Mouse (Mus musculus) thymus, postnatal 0 days (tissue): Measurements from ENCODE around the gene Hsbp1. TPM values are rescaled to one million over a fixed set of nuclear protein-coding genes. Genes with fewer than 3 reads are reported as not detected.
A peak's percentile ranks its signal among the peaks of the same experiment; 100 is the strongest.

Experiments used
- DNase-seq: peaks from one replicate; pipeline ENCODE4 v3.0.0-alpha.2; 2015; ENCODE audit warnings: low spot score
- polyA plus RNA-seq: library from polyadenylated mRNA; unstranded; fragments of >200 nt; fragmentation: Nextera tagmentation; extraction: Ambion mirVana; gene quantifications from 2 replicates; pipeline ENCODE4 v1.2.1, GENCODE M21; 2015

The Hsbp1 gene
- polyA plus RNA-seq, 1 experiment from 2014 or later: 244 TPM

DNA sequence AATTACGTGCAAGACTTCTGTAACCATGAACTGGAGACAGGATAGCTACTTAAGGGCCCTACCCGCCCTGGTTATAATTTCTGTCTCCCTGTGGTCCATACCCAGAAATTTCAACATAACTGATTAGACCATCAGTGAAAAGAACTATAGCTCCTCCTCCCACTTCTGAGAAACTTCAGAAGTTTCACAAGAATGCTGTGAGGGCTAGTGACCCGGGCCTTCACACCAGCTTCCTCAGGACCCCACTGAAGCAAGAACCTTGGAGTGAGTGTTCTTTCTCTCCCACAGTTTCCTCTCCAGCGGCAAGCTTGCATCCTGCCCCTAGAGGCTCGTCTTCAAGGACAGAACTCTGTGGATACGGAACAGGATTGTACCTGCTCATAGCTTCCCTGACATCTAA lies 41.6 kb downstream of the Hsbp1 start:
- DNase-seq: no peak

- no peak for DNase-seq
Observed at GRCm38 (mm10) chr8:119386988-119387387, 42.7 kb downstream of the Hsbp1 start.

DNA sequence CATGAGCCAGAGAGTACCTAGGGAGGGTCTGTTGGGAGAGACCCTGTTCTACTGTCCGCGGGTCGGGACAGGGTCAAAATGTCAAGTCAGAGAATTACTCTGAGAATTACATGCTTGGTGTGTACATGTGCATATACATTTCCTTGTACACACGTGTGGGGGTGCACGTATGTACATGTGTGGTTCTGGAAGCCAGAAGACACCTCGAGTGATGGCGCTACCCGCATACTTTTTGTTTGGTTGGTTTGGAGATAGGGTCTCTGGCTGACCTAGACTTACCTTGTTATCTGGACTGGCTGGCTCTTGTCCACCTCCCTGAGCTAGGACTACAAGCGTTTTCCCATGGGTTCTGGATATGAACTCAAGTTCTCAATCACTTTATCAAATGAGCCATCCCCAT lies 49.8 kb downstream of the Hsbp1 start:
- no peak for DNase-seq

- DNase-seq: peak; percentile 87
Observed at GRCm38 (mm10) chr8:119394524-119395026, 50.3 kb downstream of the Hsbp1 start, which contains the start of gene Mlycd. Gene Mlycd (plus strand): TSS chr8:119394878.

- no peak for DNase-seq
Observed at GRCm38 (mm10) chr8:119395072-119395950, 51.0 kb downstream of the Hsbp1 start.

Other genes starting within 250 kb of the Hsbp1 start
- 11.6 and 13.4 TPM in 2 replicates for gene Mlycd, start 50.4 kb downstream of the Hsbp1 start, polyA plus RNA-seq
- 1.4 and 1.6 TPM in 2 replicates for gene Osgin1, start 89.6 kb downstream of the Hsbp1 start, polyA plus RNA-seq
- 0.12 TPM in 2 replicates for gene Necab2, start 102.2 kb downstream of the Hsbp1 start, polyA plus RNA-seq
- 0.18 TPM in 1 of 2 replicates, not detected in the other for gene Slc38a8, start 157.2 kb downstream of the Hsbp1 start, polyA plus RNA-seq
- gene Mbtps1, start 214.2 kb downstream of the Hsbp1 start, polyA plus RNA-seq: 88.5 and 92.3 TPM in 2 replicates
- gene Hsdl1, start 230.7 kb downstream of the Hsbp1 start, polyA plus RNA-seq: 185 and 200 TPM in 2 replicates
- gene Dnaaf1, start 230.7 kb downstream of the Hsbp1 start, polyA plus RNA-seq: 1.6 and 1.7 TPM in 2 replicates